Mouse (Mus musculus) cerebellum, postnatal 4 days (tissue): ENCODE data around the gene Polr3c.
A peak's percentile ranks its signal among the peaks of the same experiment; 100 is the strongest.
"Not testable (repeated sequence)": the region's sequence is repeated elsewhere in the genome, so short reads cannot be mapped to it uniquely, and the experiment has no call there.

Experiments
- DNase-seq, 2 experiments: peaks; one replicate each; pipeline ENCODE4 v3.0.0; 2022; ENCODE audit warnings: low spot score in 2 of 2, mixed read lengths in 1 of 2

Polr3c gene

DNA sequence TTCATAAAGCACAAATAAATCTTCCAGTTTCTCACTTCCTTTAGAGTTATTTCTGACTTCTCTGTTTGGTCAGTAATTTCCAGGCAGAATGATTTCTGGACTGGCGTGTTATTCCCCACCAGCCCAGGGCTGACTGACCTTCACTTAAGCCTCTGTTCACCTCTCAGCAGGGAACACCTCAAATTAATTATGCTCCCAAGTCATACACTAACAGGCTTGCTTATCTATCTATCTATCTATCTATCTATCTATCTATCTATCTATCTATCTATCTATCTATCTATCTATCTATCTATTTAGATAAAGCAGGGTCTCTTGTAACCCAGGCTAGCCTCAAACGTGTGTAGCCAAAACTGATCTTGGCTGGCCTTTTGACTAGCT is 18.8 kb downstream of the Polr3c start:
- DNase-seq, result no peak

DNA sequence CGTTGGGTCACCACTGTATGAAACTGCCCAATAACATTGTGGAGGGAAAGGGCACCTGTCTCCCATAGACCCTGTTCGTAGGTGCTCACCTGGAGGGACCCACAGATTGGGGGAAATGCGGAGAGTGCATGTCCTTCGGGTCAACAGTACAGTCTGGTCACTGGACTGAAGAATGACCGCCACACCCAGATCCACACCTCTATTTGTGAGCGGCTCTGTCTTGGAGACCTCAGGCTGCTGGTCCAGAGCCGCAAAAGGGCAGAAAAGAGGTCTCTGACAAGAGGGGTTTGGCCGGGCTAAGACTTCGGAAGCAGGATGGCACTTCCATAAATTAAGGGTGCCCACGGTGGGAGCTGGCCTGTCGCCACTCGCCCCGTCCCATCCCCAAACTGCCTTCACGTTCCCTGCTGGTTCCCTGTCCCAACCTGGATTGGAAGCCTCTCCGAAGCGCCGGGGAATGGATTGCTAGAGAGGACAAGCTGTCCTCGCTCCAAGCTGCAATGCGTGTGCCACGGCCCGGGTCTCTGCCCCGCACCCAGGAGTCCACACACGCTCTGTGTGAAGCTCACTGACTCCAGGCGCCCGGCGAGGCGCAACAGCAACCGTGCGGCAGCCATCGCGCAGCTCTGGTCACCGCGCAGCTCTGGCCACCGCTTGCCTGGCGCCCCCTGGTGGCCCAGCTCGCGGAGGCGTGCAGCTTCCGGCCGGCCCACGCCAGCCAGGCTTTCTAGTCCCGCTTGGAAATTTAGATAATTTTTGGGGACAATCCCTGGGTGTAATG is 19.3 kb downstream of the Polr3c start, which contains the start of gene Nudt17:
Nudt17 (minus strand) TSS at position 660 of the 781 bp plus-strand sequence.
- peak; percentile 70 to 91 for DNase-seq

DNA sequence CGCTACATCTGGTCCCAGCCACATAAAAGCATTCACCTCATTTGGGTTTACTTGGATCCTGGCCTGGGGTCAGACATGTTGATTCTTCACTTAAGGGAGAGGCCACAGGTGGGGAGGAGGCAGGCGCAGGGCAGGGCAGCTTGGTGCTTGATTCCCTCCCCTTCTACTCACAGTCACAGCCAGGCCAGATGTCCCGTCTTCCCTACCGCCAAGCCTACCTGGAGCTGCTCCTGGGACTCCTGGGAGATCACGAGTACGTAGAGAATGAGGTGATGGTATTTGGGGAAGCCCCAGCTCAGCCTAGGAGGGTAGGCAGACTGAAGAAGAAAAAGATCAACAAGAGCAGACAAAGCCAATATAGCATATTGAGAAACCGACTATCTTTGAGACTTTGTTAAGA is 20.4 kb downstream of the Polr3c start:
- no peak for DNase-seq

DNA sequence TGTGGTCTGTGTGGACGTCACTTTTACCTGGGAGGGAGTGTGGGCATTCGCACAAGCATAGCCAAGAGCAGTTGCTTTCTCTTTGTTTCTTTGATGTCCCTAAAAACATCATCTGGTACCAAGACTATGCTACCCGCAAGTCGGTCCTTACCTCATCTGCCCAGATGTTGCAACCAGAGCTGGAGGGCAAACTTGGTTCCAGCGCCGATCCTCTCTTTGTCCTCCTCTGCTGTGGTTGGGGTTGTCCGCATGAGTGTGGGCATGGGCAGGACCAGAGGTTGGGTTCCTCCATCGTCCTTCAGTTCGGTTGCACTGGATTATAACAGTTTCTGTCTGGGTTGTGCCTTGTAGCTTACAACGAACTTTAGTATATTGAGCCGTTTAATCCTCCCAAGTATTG is 21.2 kb downstream of the Polr3c start:
- no peak for DNase-seq

DNA sequence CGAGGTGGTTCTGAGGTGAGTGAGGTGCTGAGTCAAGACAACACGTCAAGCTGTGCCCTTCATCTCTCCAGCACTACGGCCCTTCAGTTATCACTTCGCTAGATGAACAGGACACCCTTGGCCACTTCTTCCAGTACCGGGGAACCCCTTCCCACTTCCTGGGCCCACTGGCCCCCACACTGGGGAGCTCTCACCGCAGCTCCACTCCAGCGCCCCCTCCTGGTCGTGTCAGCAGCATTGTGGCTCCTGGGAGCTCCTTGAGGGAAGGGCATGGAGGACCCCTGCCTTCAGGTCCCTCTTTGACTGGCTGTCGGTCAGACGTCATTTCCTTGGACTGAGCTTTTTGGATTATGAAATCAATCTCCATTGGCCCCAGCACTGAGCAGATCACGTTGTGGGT is 22.6 kb downstream of the Polr3c start:
- DNase-seq, result peak in 1 of 2 experiments; percentile 30

DNA sequence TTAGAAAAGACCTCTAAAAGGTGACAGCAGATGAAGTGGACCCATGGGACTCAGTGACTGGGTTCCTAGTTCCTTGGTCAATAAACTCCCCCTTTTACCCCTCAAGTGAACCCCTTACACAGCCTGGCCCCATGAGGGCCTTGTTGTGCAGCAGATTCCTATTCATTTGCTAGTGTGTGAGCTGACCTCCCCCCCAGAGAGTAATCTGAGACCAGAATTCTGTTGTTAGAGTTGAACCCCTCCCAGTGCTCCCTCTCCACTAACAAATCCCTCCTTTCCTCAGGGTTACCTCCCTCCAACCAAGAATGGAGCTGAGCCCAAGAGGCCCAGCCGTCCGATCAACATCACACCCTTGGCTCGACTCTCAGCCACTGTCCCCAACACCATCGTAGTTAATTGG is 26.4 kb downstream of the Polr3c start:
- no peak for DNase-seq

DNA sequence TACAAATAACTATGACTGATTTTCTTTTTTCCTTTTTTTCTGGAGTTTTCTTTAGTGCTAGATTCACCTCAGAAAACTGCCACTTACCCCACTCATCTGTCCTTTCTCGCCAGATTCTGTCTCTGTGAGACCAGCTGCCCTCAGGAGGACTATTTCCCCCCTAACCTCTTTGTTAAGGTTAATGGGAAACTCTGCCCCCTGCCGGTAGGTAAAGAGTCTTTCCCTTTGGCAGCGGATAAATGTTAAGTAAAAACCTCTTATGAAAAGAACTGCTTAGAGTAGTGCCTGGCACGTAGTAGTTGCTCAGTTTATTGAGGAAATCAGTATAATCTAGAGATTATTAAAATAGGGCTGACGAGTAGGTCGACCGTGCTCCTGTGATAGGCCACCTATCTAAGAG is 27.1 kb downstream of the Polr3c start:
- no peak for DNase-seq

DNA sequence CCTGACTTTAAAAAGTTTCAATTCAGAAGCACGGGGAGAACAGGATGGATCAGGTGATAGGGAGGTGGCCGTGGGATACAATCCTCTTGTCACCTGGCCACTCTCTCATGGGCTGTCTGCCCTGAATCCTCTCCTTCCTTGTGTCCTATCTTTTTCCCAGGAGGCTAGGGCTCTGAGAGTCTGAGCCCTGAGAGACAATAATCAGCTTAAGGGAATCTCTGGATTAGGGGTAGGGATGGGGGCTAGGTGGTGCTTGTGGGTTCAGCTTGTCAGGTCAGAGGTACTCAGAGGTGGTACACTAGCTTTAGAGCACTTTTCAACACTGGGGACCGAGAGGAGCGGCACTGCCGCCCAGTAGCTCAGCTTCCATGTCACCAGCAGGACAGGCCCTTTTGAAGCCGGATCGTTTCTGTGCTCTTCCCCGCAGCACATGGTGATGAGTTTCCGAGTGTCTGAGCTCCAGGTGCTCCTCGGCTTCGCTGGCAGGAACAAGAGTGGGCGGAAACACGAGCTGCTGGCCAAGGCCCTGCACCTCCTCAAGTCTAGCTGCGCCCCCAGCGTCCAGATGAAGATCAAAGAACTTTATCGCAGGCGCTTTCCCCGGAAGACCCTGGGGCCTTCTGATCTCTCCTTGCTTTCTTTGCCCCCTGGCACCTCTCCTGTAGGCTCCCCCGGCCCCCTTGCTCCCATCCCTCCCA is 28.3 kb downstream of the Polr3c start:
- DNase-seq, result no peak

DNA sequence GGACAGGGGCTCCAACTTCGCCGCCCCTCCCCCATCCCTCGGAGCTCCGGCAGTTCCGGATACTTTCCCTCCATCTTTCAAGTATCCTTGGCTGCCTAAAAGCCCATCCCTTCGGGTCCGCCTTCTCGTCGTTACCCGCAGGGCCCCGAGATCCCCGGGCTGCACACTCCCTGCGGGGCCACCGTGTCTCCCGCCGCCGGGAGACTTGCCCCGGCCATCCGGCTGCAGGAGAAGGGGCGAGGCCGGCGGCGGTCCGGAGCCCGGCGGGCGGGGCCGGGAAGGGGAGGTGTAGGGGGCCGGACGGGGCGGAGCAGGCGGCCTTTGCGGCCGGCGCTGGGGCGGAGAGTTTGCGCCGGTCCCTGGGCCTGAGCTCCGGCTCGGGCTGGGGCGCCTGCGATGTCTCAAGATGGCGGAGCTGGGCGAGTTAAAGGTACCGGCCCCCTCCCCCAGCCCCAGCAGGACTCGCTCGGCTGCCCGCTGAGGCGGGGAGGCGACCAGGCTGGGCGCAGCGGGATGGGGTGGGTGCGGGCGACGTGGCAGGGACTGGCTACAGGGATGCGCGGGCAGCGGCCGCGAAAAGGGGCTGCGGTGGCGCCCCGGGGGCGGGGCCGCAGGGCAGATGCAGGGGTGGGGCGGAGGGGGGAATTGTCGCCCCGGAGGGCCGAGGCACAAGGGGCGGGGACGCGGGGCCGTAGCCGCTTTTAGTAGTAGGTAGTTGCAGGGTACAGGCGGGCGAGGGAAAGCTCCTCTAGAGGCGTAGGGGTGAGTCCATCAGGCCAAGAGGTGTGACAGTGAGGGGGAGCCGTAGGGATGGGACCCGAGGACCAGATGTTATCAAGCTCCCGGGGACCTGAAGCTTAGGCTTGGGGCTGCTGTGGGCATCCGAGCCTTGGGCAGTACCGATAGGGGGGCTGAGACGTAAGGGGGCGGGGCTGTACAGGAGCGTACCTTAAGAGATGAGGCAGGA is 30.4 kb downstream of the Polr3c start:
- DNase-seq, result peak; percentile 74 to 84

DNA sequence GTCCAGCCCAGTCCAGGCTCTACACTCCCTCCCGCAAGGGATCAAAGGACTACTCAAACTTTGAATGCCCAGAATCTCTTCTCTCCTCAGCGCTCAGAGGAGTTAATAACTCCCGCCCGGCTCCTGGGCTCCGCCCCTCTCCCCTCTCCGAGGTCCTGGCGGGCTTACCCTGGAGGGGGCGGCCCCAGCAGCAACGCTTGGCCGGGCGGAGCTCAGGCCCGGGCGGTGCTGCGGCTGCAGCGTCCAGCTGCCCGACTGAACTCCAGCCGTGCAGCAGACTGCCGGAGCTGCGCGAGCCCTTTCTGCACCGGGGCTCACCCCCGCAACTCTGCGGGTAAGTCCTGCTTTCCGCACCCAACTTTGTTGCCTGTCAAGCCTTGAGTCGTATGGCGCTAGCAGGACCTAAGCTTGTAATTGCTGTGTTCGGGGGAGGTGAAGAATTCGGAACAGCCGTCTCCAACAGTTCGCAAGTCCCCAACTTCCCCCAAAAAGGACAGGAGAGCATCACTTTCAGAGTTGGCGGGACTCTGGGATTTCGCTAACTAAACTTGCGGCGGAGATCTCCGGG is 31.1 kb downstream of the Polr3c start, which contains the start of gene Pias3:
Pias3 (plus strand) TSS at position 187 of the 568 bp plus-strand sequence.
- peak; percentile 46 to 63 for DNase-seq

DNA sequence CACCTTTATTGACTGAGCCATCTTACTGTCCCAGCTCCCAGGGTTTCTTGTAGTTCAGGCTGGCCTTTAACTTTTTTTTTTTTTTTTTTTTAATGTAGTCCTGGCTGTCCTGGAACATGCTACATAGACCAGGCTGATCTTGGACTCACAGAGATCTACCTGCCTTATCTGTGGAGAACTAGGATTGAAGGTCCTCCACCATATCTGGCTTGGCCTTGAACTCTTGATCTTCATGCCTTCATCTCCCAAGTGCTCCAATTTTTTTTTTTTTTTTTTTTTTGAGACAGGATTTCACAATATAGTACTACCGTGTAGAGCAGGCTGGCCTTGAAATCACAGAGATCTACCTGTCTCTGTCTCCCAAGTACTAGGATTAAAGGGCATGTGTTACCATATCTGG is 33.8 kb downstream of the Polr3c start:
- DNase-seq, result no peak

DNA sequence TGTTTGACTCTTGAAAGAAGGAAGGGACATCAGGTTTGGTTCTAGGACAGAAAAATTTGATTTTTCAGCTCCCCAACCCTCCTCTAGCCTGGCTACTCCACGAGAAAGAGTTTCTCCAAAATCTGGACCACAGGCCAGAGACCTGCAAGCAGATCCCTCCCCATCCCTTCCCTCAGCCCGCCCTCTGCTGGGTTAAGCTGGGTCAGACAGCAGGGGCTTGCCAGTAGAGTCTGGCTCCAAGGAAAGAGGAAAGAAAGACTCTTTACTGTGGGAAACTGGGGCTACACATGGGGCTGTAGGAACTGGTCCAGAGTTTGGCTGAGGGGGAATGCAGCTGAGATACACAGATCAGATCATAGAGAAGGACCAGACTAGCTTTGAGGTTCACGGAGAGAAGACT is 34.9 kb downstream of the Polr3c start:
- DNase-seq, result peak in 1 of 2 experiments; percentile 36

DNA sequence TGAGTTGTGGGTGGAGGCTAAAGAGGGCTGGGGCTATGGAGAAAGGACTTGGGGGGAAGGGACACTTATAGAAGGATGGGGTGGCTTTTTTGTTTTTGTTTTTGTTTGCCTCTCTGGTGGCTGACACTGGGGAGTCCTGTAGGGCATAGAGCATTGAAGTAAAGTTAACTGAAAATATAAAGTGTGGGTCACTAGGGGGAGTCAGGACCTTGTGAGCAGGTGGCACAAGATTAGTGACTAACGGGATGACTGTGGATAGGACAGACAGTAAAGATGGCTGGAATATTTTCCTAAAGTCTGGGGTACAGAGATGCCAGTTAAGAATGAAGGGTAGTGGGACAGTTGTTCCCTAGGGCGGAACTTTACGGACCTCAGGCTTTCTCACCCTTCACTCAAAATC is 37.1 kb downstream of the Polr3c start:
- DNase-seq, result no peak

DNA sequence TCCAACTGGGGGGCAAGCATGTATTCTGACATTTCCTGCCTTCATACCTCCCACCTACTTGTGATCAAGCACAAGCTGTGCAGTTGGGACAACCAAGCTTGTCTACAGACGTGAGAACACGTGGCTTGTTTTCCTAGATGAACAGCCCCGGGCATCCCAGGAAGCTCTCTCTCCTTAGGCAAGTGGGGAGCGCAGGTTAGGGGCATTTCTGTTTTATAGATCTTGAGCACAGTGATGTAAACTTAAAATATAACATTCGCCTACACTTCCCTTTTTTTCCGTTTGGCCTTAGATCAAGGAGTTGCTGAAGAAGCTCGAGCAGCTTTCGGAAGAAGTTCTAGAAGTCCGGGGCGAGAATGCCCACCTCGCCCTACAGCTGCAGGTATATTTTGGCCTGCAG is 38.6 kb downstream of the Polr3c start:
- no peak for DNase-seq

DNA sequence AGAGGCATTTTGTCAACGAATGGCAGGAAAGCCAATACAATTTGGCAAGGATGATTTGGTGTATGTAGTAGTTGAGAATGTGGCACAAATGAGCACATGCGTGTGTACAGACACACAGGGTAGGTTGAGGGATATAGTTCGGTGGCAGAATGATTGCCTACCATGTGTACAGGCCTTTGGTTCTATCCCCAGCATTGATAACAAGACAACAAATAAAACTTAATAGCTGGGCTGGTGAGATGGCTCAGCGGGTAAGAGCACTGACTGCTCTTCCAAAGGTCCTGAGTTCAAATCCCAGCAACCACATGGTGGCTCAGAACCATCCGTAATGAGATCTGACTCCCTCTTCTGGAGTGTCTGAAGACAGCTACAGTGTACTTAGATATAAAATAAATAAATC is 41.4 kb downstream of the Polr3c start:
- not testable (repeated sequence) for DNase-seq

DNA sequence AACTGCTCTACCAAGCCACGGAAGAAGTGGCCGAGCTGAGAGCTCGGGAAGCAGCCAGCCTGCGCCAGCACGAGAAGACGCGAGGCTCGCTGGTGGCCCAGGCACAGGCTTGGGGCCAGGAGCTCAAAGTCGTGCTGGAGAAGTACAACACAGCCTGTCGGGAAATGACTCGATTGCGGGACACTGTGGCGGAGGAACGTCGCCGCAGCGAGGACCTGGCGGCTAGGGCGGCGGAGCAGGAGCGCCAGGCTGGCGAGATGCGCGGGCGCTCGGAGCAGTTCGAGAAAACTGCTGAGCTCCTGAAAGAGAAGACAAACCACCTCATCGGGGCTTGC is 42.6 kb downstream of the Polr3c start:
- DNase-seq, result no peak

DNA sequence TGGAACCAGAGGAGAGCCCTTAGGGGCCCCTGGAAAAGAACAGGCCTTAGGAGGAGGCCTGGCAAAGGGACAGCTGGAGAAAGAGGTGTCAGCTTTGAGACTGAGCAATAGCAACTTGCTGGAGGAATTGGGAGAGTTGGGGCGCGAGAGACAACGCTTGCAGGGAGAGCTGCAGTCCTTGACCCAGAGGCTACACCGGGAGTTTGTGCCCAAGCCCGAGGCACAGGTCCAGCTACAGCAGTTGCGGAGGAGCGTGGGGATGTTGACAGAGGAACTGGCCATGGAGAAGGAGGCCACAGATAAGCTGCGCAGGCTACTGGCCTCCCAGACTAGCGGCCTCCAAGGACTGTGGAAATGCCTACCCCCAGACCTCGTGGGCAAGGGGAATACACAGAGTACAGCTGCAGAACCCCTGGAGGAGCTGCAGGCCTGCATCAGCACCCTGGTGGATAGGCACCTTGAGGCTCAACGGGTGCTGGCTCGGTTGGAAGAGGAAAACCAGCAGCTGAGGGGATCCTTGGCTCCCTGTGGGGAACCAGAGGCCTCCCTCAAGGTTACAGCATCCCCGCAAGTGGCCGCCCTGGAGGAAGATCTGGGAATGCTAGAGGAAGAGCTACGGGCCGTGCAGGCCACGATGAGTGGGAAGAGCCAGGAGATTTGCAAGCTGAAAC is 43.1 kb downstream of the Polr3c start:
- DNase-seq, result no peak

DNA sequence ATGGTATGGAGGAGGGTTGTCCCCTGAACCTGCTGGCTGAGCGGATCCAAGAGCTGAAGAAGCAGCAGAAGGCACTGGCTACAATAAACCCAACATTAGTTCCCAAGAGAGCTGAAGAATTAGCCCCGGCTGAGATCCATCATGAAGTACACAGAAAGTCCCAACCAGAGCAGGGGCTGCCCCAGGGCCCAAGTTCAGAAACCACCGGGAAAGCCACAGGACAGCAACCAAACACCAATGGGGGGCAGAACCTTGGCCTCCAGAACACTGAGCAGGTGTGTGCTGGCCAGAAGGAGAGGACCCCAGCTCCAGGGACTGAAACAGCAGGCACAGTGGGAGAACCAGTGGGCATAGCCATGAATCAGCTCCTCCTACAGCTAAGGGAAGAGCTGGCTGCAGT is 43.9 kb downstream of the Polr3c start:
- no peak for DNase-seq

DNA sequence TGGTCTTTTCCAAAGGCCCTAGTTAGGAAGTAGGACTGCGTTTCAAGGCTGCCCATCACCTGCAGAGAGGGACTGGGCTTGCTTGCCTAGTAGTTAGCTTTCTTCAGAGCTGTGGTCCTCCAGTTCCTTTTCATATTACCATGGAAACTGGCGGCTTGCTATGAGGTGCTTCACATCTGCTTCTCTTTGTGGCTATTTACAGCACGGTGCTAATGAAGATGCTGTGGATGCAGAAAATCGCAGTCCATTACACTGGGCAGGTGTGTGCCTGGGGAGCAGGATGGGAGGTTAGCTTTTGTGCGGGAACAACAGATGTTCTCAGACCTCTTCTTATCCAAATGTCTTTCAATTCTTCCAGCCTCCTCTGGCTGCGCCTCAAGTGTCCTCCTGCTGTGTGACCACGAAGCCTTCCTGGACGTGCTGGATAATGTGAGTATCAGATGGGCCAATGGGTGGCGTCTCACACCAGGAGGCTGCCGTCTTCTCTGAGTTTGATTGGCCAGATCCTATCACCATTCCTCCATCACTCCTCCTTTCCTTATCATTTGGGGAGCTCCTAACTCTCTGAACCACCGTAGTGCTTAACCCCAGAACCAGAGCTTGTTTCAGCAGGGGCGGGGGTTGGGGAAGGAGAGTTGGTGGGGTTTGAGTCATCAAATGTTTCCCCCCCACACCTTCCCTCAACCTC is 47.0 kb downstream of the Polr3c start:
- no peak for DNase-seq

DNA sequence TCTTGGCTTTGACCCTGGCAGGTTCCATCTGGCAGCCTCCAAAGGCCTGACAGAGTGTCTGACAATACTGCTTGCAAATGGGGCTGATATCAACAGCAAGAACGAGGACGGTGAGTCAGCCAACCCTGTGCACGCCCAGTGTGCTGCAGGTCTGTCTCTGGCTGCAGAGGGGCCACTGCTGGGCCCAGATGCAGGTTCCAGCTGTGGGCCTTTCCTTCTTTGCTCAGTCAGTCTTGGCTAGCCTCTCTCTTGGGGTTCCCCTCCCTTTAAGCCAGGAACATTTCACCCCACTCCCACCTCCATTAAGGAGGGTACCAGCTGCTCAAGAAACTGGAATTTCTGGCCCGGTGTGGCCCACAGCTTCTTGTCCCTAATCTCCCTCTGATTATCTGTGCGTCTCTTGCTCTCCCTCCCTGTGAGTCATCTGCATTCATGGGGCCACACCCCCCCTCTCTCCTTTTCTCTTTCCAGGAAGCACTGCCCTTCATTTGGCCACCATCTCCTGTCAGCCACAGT is 48.2 kb downstream of the Polr3c start:
- DNase-seq, result no peak
